ENCODE assay signal across 21 mouse cellular contexts in genomic region chr6:34747846-34748245, GRCm38 (mm10).
"Had no signal": no experiment of that assay in that cellular context is flagged by ENCODE, and none has a peak within 500 bp of the region (broad histone marks: within the 10 kb centered on the region; RNA-seq: fewer than 3 reads in every experiment).

No protein-coding gene starts in this region.

- H3K9me3 ChIP-seq: lung, embryonic 15.5 days; midbrain, embryonic 10.5 days; midbrain, embryonic 12.5 days; neural tube, embryonic 13.5 days; neural tube, embryonic 15.5 days had no signal

- H3K36me3 ChIP-seq: midbrain, embryonic 12.5 days; neural tube, embryonic 15.5 days had no signal

- ATAC-seq: lung, postnatal 0 days; midbrain, embryonic 16.5 days had no signal

- H3K4me2 ChIP-seq: lung, embryonic 15.5 days; midbrain, embryonic 12.5 days; neural tube, embryonic 13.5 days; neural tube, embryonic 15.5 days had no signal

- H3K4me3 ChIP-seq: lung, embryonic 15.5 days; midbrain, embryonic 10.5 days; midbrain, embryonic 12.5 days; myocyte; neural tube, embryonic 13.5 days; neural tube, embryonic 15.5 days had no signal

- H3K27me3 ChIP-seq: lung, embryonic 15.5 days; midbrain, embryonic 12.5 days; neural tube, embryonic 13.5 days; neural tube, embryonic 15.5 days had no signal

- H3K4me1 ChIP-seq: midbrain, embryonic 12.5 days; neural tube, embryonic 13.5 days; neural tube, embryonic 15.5 days had no signal

- DNase-seq: lung, adult 2 months; lung, postnatal 14 days; lung, postnatal 4 days; midbrain, embryonic 14.5 days; retina, postnatal 1 day; right cerebral cortex, adult 18-20 months; right cerebral cortex, postnatal 25 days; right cerebral cortex, postnatal 4 days; spleen, adult 18-20 months; thymus, adult 18-20 months; thymus, postnatal 14 days; thymus, postnatal 36 days had no signal

- H3K9ac ChIP-seq: liver, embryonic 14.5 days; lung, embryonic 15.5 days; midbrain, embryonic 12.5 days; neural tube, embryonic 13.5 days; neural tube, embryonic 15.5 days had no signal

- H3K27ac ChIP-seq: liver, embryonic 14.5 days; lung, embryonic 15.5 days; midbrain, embryonic 10.5 days; midbrain, embryonic 12.5 days; neural tube, embryonic 13.5 days; neural tube, embryonic 15.5 days had no signal
